9 mouse cellular contexts compared by ENCODE assay signal in the genomic region with DNA sequence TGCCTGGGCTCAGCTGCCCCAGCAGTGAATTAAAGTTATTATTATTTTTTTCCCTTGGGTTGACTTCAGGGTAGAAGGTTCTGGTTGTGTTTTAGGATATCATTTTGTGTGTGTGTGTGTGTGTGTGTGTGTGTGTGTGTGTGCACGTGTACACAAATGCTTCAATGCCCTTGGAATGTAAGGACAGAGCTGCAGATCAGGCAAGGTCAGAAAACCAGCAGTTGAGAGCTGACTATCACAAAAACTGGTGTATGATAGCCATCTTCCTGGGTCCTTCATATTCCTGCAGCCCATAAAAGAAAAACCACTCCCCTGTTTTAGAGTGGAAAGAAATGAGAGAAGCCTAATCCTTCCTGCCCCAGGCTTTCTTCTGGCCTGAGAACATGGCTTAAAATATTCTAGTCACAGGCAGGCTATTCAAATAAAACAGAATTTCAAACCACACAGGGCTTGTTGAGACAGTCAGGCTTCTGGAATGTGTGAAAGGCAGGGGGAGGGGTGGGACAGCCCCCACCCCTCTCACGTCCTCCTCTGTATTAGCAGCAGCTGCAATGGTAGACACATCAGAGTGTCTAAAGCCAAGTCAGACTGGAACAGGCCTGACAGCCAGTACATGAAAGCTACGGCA.
DNase-seq lines count a peak whose midpoint lies in the region; ATAC-seq lines count a peak whose summit lies in the region.
"Had no signal": no experiment of that assay in that cellular context is flagged by ENCODE, and none has a peak within 500 bp of the region (broad histone marks: within the 10 kb centered on the region; RNA-seq: fewer than 3 reads in every experiment).

No protein-coding gene starts in this region.

- ATAC-seq in heart, embryonic 14.5 days (ENCODE audit: insufficient number of reproducible peaks, insufficient read depth, low FRiP score, low read depth): 0 out of 2 replicates have a peak, but pooled peaks have one; percentile 41
- peak; percentile 84 for ATAC-seq in hindbrain, embryonic 14.5 days (ENCODE audit: low FRiP score)
- peak; percentile 90 for ATAC-seq in midbrain, embryonic 16.5 days
- ATAC-seq in inflammation-experienced regulatory T-cells, adult 6 months: no peak

- WGBS in heart, embryonic 14.5 days: 19% methylated on average over 3 of the region's 3 CpGs
- 31% methylated on average over 3 of the region's 3 CpGs for WGBS in embryonic facial prominence, embryonic 10.5 days
- WGBS in hindbrain, embryonic 14.5 days: 20% methylated on average over 3 of the region's 3 CpGs
- 7% methylated on average over 3 of the region's 3 CpGs for WGBS in midbrain, embryonic 16.5 days

- DNase-seq in heart, postnatal 25 days (ENCODE audit: low spot score): no peak
- DNase-seq in embryonic facial prominence, embryonic 10.5 days (ENCODE audit: low spot score): peak; percentile 53
- DNase-seq in hindbrain, embryonic 14.5 days (ENCODE audit: low spot score): peak; percentile 25
- DNase-seq in testis, postnatal 10 days (ENCODE audit: low spot score): no peak
- DNase-seq in urinary bladder, adult 2 months (ENCODE audit: low spot score): no peak

- 0 out of 4 replicates have a peak overlapping the region, but pooled peaks have one; percentile 4 to 19 for H3K27ac ChIP-seq in heart, embryonic 14.5 days (replicated peaks in 1 of 2; ENCODE audit: control insufficient read depth in 1 of 2, insufficient read depth in 1 of 2, low read depth in 2 of 2, low read length in 2 of 2)
- H3K27ac ChIP-seq in embryonic facial prominence, embryonic 10.5 days (replicated peaks): peak overlapping the region; percentile 54
- H3K27ac ChIP-seq in hindbrain, embryonic 14.5 days: peak overlapping the region; percentile 10
- peak overlapping the region; percentile 55 for H3K27ac ChIP-seq in midbrain, embryonic 16.5 days (ENCODE audit: low read length)

- no peaks in the 10 kb centered on the region for H3K36me3 ChIP-seq in heart, embryonic 14.5 days (ENCODE audit: control insufficient read depth, insufficient read depth, low read length)
- no peaks in the 10 kb centered on the region for H3K36me3 ChIP-seq in embryonic facial prominence, embryonic 10.5 days (replicated peaks)
- H3K36me3 ChIP-seq in hindbrain, embryonic 14.5 days (replicated peaks; ENCODE audit: control insufficient read depth, insufficient read depth): no peaks in the 10 kb centered on the region
- H3K36me3 ChIP-seq in midbrain, embryonic 16.5 days (ENCODE audit: control insufficient read depth, insufficient read depth, low read length): no peaks in the 10 kb centered on the region

- H3K4me2 ChIP-seq in heart, embryonic 14.5 days (ENCODE audit: low read length): no peak overlapping the region
- no peak overlapping the region for H3K4me2 ChIP-seq in hindbrain, embryonic 14.5 days (replicated peaks)
- no peak overlapping the region for H3K4me2 ChIP-seq in midbrain, embryonic 16.5 days (ENCODE audit: low read length)

- peaks cover 4 to 7% of the 10 kb centered on the region in 2 experiments; a peak in 3 of 4 replicates for H3K4me1 ChIP-seq in heart, embryonic 14.5 days (ENCODE audit: control insufficient read depth in 2 of 2, insufficient read depth in 2 of 2, low read length in 2 of 2)
- H3K4me1 ChIP-seq in embryonic facial prominence, embryonic 10.5 days: peaks cover 15% of the 10 kb centered on the region
- peaks cover 8% of the 10 kb centered on the region for H3K4me1 ChIP-seq in hindbrain, embryonic 14.5 days (replicated peaks; ENCODE audit: control insufficient read depth, insufficient read depth, low read length)
- peaks cover 13% of the 10 kb centered on the region for H3K4me1 ChIP-seq in midbrain, embryonic 16.5 days (ENCODE audit: control insufficient read depth, insufficient read depth, low read length)

- H3K9me3 ChIP-seq in heart, embryonic 14.5 days (ENCODE audit: control insufficient read depth, low read length): no peaks in the 10 kb centered on the region
- no peaks in the 10 kb centered on the region for H3K9me3 ChIP-seq in embryonic facial prominence, embryonic 10.5 days
- no peaks in the 10 kb centered on the region for H3K9me3 ChIP-seq in hindbrain, embryonic 14.5 days (ENCODE audit: control insufficient read depth, low read length)
- no peaks in the 10 kb centered on the region for H3K9me3 ChIP-seq in midbrain, embryonic 16.5 days (replicated peaks; ENCODE audit: control insufficient read depth, low read length, poor library complexity, severe bottlenecking)

- H3K9ac ChIP-seq in heart, embryonic 14.5 days (ENCODE audit: low read length): no peak overlapping the region
- H3K9ac ChIP-seq in hindbrain, embryonic 14.5 days: no peak overlapping the region
- no peak overlapping the region for H3K9ac ChIP-seq in midbrain, embryonic 16.5 days (ENCODE audit: low read depth, low read length)

- intact Hi-C loops in heart, postnatal 25 days (cut with DNase I): no loop called here

- H3K27me3 ChIP-seq in heart, embryonic 14.5 days (ENCODE audit: control insufficient read depth, insufficient read depth, low read length): no peaks in the 10 kb centered on the region
- no peaks in the 10 kb centered on the region for H3K27me3 ChIP-seq in embryonic facial prominence, embryonic 10.5 days (replicated peaks; ENCODE audit: low read depth, poor library complexity, severe bottlenecking)
- no peaks in the 10 kb centered on the region for H3K27me3 ChIP-seq in hindbrain, embryonic 14.5 days (ENCODE audit: control insufficient read depth, insufficient read depth, low read length)
- H3K27me3 ChIP-seq in midbrain, embryonic 16.5 days (ENCODE audit: control insufficient read depth, insufficient read depth, low read depth, low read length): no peaks in the 10 kb centered on the region

- no peak overlapping the region for H3K4me3 ChIP-seq in heart, embryonic 14.5 days (ENCODE audit: control insufficient read depth in 1 of 2, insufficient read depth in 1 of 2, low read depth in 1 of 2, low read length in 2 of 2)
- no peak overlapping the region for H3K4me3 ChIP-seq in embryonic facial prominence, embryonic 10.5 days
- H3K4me3 ChIP-seq in hindbrain, embryonic 14.5 days (replicated peaks; ENCODE audit: low read length): no peak overlapping the region
- H3K4me3 ChIP-seq in midbrain, embryonic 16.5 days (ENCODE audit: low read depth, low read length): no peak overlapping the region
- H3K4me3 ChIP-seq: erythroblast, embryonic 14.5 days had no signal

Comparison
In these comparisons a context has a peak if more than half of its experiments do, and no peak if none do; other contexts are left out.
1. DNase-seq: peak in embryonic facial prominence, embryonic 10.5 days (single experiment) and hindbrain, embryonic 14.5 days (single experiment); none in heart, postnatal 25 days (single experiment), testis, postnatal 10 days (single experiment) and urinary bladder, adult 2 months (single experiment).
2. Peak in every context shown above with its lines, with median percentiles within 50 percentile points of each other: H3K27ac ChIP-seq.